Mouse (Mus musculus) liver, adult 2 months (tissue): ENCODE results near the gene Depdc7. TPM values are rescaled to one million over a fixed set of nuclear protein-coding genes. Genes with fewer than 3 reads are reported as not detected.

Experiments used
- DNase-seq: peaks from one replicate; pipeline ENCODE4 v3.0.0-alpha.2; 2011; ENCODE audit warnings: low read depth, low spot score; ENCODE audit errors: extremely low read depth
- H3K27ac ChIP-seq: fragments of 200-500 bp; replicated peaks from 2 replicates; pipeline ENCODE4 v1.5.1; 2012; ENCODE audit warnings: low read depth, mild to moderate bottlenecking, control low read depth, inconsistent platforms, low read length; ENCODE audit not compliant: insufficient read depth
- H3K27me3 ChIP-seq: fragments of 200-500 bp; 2 replicates; pipeline ENCODE4 v1.6.1; 2012; ENCODE audit warnings: mild to moderate bottlenecking, moderate library complexity, low read length, inconsistent platforms; ENCODE audit not compliant: control insufficient read depth, insufficient read depth
- H3K36me3 ChIP-seq: fragments of 200-500 bp; 2 replicates; pipeline ENCODE4 v1.6.1; 2012; ENCODE audit warnings: low read length, inconsistent platforms; ENCODE audit not compliant: control insufficient read depth, insufficient read depth
- H3K4me1 ChIP-seq: fragments of 200-500 bp; 2 replicates; pipeline ENCODE4 v1.6.1; 2011; ENCODE audit warnings: low read length; ENCODE audit not compliant: control insufficient read depth, insufficient read depth
- H3K4me3 ChIP-seq: fragments of 200-500 bp; 2 replicates; pipeline ENCODE4 v1.5.1; 2011; ENCODE audit warnings: low read depth, mild to moderate bottlenecking, control low read depth, low read length, moderate library complexity; ENCODE audit not compliant: insufficient read depth
- H3K79me2 ChIP-seq: fragments of 200-500 bp; 2 replicates; pipeline ENCODE4 v1.6.1; 2012; ENCODE audit warnings: inconsistent platforms, mild to moderate bottlenecking, low read length, moderate library complexity; ENCODE audit not compliant: control insufficient read depth, insufficient read depth
- H3K9ac ChIP-seq: fragments of 200-500 bp; 2 replicates; pipeline ENCODE4 v1.6.1; 2012; ENCODE audit warnings: low read depth, mild to moderate bottlenecking, control low read depth, inconsistent platforms, low read length
- CTCF ChIP-seq: fragments of 200-500 bp; IDR thresholded peaks from 2 replicates; pipeline ENCODE4 v1.5.1; 2011; ENCODE audit warnings: low read depth, low read length, control low read depth
- POLR2A ChIP-seq: fragments of 200-500 bp; IDR thresholded peaks from 2 replicates; pipeline ENCODE4 v1.6.1; 2011; ENCODE audit warnings: low read length, control low read depth; ENCODE audit not compliant: insufficient read depth; ENCODE audit errors: extremely low read depth
- WGBS: fragments of 180-500 bp; shearing (Covaris S2); methylation state at CpG from one replicate; pipeline ENCODE4 v1.1.7; 2018; 5-methylcytosine and 5-hydroxymethylcytosine counted together
- polyA plus RNA-seq: library from polyadenylated mRNA; depleted of rRNA; stranded (reverse); fragments of >200 nt; gene quantifications from 2 replicates; pipeline ENCODE4 v1.2.3, GENCODE M21; 2012
- total RNA-seq: library from RNA; depleted of rRNA; stranded (reverse); fragments of >200 nt; gene quantifications from 2 replicates; pipeline ENCODE4 v1.2.3, GENCODE M21; 2014

The Depdc7 gene
- total and polyA plus RNA-seq, 2 experiments: 30.0 to 53.5 TPM

- no peak for TF ChIP-seq CTCF
- TF ChIP-seq POLR2A: no peak
- H3K4me1 ChIP-seq: peaks cover 5% of the 10 kb centered on the region
- 93% methylated on average over 3 of the region's 3 CpGs for WGBS
- H3K27me3 ChIP-seq: no peaks in the 10 kb centered on the region
- no peaks in the 10 kb centered on the region for H3K79me2 ChIP-seq
- DNase-seq: no peak
- H3K36me3 ChIP-seq: no peaks in the 10 kb centered on the region; the same call in 1 of the 2 replicates
- no peak overlapping the region for H3K4me3 ChIP-seq
- H3K9ac ChIP-seq: no peak overlapping the region
- H3K27ac ChIP-seq: peak overlapping the region; percentile 41; the same call in 1 of the 2 replicates
Observed at GRCm38 (mm10) chr2:104703158-104703557, 39.5 kb downstream of the Depdc7 start.

- no peak overlapping the region for H3K27ac ChIP-seq
- no peak overlapping the region for H3K9ac ChIP-seq
- no peaks in the 10 kb centered on the region for H3K79me2 ChIP-seq
- no peak overlapping the region for H3K4me3 ChIP-seq
- H3K36me3 ChIP-seq: 0 out of 2 replicates have a peak, but pooled peaks cover 2% of the 10 kb centered on the region
- peaks cover 5% of the 10 kb centered on the region for H3K4me1 ChIP-seq
- no peaks in the 10 kb centered on the region for H3K27me3 ChIP-seq
- WGBS: 88% methylated on average over 11 of the region's 11 CpGs
- no peak for TF ChIP-seq CTCF
- TF ChIP-seq POLR2A: no peak
- no peak for DNase-seq
Observed at GRCm38 (mm10) chr2:104699659-104700058, 43.0 kb downstream of the Depdc7 start.

DNA sequence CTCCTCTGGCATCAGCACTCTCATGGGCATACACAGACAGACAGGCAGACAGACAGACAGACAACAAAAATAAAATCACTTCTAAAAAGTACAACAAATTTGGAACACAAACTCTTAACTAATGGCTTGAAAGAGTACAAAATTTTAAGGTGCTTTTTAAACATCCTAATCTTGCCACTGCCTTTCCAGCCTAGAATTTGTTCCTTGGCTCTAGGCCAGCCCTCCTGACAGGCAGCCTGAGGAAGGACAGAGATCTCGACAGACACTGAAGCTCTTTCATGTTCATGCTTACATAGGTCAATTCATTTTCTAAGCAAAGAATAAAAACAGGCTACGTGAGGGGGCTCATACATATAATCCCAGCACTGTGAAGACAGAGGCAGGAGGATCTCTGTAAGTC is 50.1 kb downstream of the Depdc7 start:
- H3K79me2 ChIP-seq: no peaks in the 10 kb centered on the region
- H3K27me3 ChIP-seq: no peaks in the 10 kb centered on the region
- no peak for TF ChIP-seq POLR2A
- TF ChIP-seq CTCF: no peak
- H3K27ac ChIP-seq: no peak overlapping the region
- peaks cover 17% of the 10 kb centered on the region for H3K4me1 ChIP-seq
- 0 out of 2 replicates have a peak, but pooled peaks cover 2% of the 10 kb centered on the region for H3K36me3 ChIP-seq
- no peak overlapping the region for H3K4me3 ChIP-seq
- 30% methylated on average over 2 of the region's 2 CpGs for WGBS
- no peak overlapping the region for H3K9ac ChIP-seq
- peak; percentile 29 for DNase-seq

DNA sequence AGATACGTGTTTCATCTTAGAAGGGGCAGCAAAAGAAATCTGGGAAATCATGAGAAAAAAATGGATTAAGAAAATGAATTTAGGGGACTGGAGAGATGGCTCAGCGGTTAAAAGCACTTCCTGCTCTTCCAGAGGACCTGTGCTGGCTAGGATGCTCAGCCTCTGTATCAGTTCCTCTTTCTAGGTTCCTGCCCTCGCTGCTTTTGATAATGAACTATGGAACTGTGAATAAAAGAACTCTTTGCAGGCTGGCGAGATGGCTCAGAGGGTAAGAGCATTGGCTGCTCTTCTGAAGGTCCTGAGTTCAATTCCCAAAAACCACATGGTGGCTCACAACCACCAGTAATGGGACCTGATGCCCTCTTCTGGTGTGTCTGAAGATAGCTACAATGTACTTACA is 52.0 kb downstream of the Depdc7 start:
- Histone ChIP-seq H3K9ac (no peak overlapping the region), H3K4me3 (no peak overlapping the region), H3K4me1 (peaks cover 17% of the 10 kb centered on the region), H3K79me2 (no peaks in the 10 kb centered on the region), H3K36me3 (no peaks in the 10 kb centered on the region), H3K27ac (no peak overlapping the region), H3K27me3 (no peaks in the 10 kb centered on the region)
- DNase-seq: no peak
- TF ChIP-seq CTCF: no peak
- TF ChIP-seq POLR2A: no peak
- WGBS: 88% methylated on average over 4 of the region's 4 CpGs

DNA sequence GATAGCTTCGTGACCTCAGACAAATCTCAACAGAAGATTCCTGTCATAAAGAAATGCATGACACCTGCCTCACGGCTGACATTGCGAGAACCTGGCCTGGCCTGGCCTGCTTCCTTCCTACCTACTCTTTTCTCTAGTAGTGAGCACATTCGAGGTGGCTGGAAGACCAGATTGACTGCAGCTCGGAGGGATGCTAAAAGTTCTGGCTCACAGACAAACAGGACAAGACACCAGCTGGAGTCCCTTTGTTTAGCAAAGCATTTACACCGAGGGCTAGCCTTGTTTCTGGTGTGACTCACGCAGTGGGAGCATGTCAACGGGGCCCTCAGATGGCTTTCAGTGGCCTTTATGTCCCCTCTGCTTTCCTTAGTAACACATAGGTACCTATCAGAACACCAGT is 54.0 kb downstream of the Depdc7 start:
- WGBS: 31% methylated on average over 8 of the region's 8 CpGs
- H3K27me3 ChIP-seq: no peaks in the 10 kb centered on the region
- H3K36me3 ChIP-seq: no peaks in the 10 kb centered on the region
- no peak for TF ChIP-seq CTCF
- no peaks in the 10 kb centered on the region for H3K79me2 ChIP-seq
- H3K9ac ChIP-seq: no peak overlapping the region
- H3K27ac ChIP-seq: peak overlapping the region; percentile 87
- DNase-seq: no peak
- H3K4me1 ChIP-seq: peaks cover 19% of the 10 kb centered on the region
- no peak overlapping the region for H3K4me3 ChIP-seq

DNA sequence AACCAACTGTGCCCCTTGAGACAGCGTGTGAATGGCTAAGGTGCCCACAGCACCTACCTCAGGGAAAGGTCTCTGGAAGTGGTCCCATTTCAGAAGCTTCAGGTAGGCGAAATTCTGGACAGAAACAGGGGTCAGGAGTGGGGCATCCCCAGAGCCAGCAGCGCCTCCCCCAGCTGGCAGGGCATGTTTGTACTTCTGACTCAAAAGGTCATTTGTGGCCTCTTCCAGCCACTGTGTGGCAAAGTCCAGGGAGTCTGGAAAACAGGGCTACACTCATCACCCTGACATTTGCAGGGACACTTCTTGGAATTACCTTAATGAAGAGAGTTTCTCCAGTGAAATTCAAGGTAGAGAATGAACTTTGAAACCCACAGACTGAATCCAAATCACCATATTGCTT is 54.4 kb downstream of the Depdc7 start:
- Histone ChIP-seq H3K27me3 (no peaks in the 10 kb centered on the region), H3K4me3 (no peak overlapping the region), H3K79me2 (no peaks in the 10 kb centered on the region), H3K9ac (no peak overlapping the region), H3K4me1 (peaks cover 19% of the 10 kb centered on the region), H3K27ac (peak overlapping the region; percentile 87), H3K36me3 (no peaks in the 10 kb centered on the region)
- TF ChIP-seq POLR2A (no peak), CTCF (no peak)
- 17% methylated on average over 3 of the region's 3 CpGs for WGBS
- peak; percentile 89 for DNase-seq
